Mouse (Mus musculus) kidney, postnatal 0 days (tissue): ENCODE measurements around the gene Chp1. TPM values are rescaled to one million over a fixed set of nuclear protein-coding genes. Genes with fewer than 3 reads are reported as not detected.
"Not testable (repeated sequence)": the region's sequence is repeated elsewhere in the genome, so short reads cannot be mapped to it uniquely, and the experiment has no call there.

Experiments
- ATAC-seq: fragments of 200-750 bp; cut with Nextera tagmentation; replicated peaks from 2 replicates; pipeline ENCODE4 v1.8.0; 2017; ENCODE audit warnings: low read depth, moderate number of reproducible peaks, moderate TSS enrichment, moderate library complexity; ENCODE audit not compliant: low FRiP score
- DNase-seq: peaks from one replicate; pipeline ENCODE4 v3.0.0-alpha.2; 2016; ENCODE audit warnings: low spot score
- H3K27ac ChIP-seq: fragments of 300-500 bp; sonication (generic); 2 replicates; pipeline ENCODE4 v1.5.1; 2014; ENCODE audit warnings: mild to moderate bottlenecking
- H3K27me3 ChIP-seq: fragments of 300-500 bp; sonication (generic); 2 replicates; pipeline ENCODE4 v1.6.1; 2014; ENCODE audit warnings: low read length, mixed read lengths; ENCODE audit not compliant: insufficient read depth
- H3K36me3 ChIP-seq: fragments of 300-500 bp; sonication (generic); 2 replicates; pipeline ENCODE4 v1.6.1; 2014; ENCODE audit warnings: low read length, mixed read lengths; ENCODE audit not compliant: insufficient read depth
- H3K4me1 ChIP-seq: fragments of 300-500 bp; sonication (generic); replicated peaks from 2 replicates; pipeline ENCODE4 v1.6.1; 2014; ENCODE audit warnings: antibody characterized with exemption, low read length, mixed read lengths; ENCODE audit not compliant: insufficient read depth
- H3K4me2 ChIP-seq: fragments of 300-500 bp; sonication (generic); 2 replicates; pipeline ENCODE4 v1.6.1; 2014; ENCODE audit warnings: mild to moderate bottlenecking, low read length, moderate library complexity, mixed read lengths
- H3K4me3 ChIP-seq: fragments of 300-500 bp; sonication (generic); replicated peaks from 2 replicates; pipeline ENCODE4 v1.5.1; 2014; ENCODE audit warnings: low read depth, low read length
- H3K9ac ChIP-seq: fragments of 300-500 bp; sonication (generic); 2 replicates; pipeline ENCODE4 v1.6.1; 2014; ENCODE audit warnings: low read depth, low read length
- H3K9me3 ChIP-seq: fragments of 300-500 bp; sonication (generic); replicated peaks from 2 replicates; pipeline ENCODE4 v1.6.1; 2016; ENCODE audit warnings: low read length, inconsistent platforms, mixed read lengths
- CTCF ChIP-seq: IDR thresholded peaks from 2 replicates; pipeline ENCODE4 v1.5.1; 2016; ENCODE audit warnings: antibody characterized with exemption, low read depth, mild to moderate bottlenecking, moderate library complexity
- WGBS: fragments of 180-500 bp; shearing (Covaris S2); extraction: QIAGEN DNeasy Blood & Tissue Kit; methylation state at CpG from one replicate; pipeline ENCODE4 v1.1.7; 2014; 5-methylcytosine and 5-hydroxymethylcytosine counted together
- polyA plus RNA-seq: library from polyadenylated mRNA; unstranded; fragments of >200 nt; fragmentation: Nextera tagmentation; extraction: Ambion mirVana; gene quantifications from 2 replicates; pipeline ENCODE4 v1.2.1, GENCODE M21; 2015

Gene Chp1
- polyA plus RNA-seq, result 68.8 and 72.2 TPM in 2 replicates

DNA sequence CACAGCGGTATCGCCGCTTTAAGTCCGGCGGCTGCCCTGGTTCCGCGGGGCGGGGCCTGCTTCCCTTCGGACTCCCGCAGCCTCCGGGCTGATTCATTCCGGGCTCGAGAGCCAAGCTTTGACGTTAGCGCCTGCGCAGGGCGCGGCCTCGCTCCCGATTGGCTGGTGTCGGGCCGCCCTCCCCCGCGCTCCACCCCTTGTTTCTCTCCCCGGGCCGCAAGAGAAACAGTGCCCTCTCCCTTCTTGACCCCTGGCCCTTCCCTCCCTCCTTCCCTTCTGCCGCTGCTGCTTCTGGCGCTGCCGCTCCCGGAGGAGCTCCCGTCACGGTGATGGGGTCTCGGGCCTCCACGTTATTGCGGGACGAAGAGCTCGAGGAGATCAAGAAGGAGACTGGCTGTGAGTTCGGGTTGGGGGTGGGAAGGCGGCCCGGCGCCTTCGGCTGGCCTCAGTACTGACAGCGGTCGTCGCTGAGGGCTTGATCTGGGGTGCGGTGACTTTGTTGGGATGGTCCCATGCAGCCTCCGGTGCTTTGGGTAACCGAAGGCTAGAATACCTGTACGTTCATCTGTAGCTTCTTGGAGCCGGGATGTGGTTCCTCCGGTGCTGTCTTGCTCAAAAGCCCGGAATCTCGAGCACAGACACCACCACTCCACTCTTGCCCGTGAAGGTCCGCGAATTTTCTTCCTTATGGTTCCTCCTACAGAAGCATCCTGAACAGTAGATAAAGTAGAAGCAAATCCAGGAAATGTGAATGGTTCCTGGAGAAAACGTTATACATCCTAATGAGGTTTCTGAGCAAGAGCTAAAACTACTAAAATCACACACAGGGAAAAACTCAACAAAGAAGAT lies at the start of gene Chp1, which contains the start of gene Exd1:
Chp1 (plus strand) TSS at position 176 of the 849 bp plus-strand sequence.
Exd1 (minus strand) TSS at position 106 of the 849 bp plus-strand sequence.
- DNase-seq (peak; percentile 98), ATAC-seq (peak; percentile 97)
- Histone ChIP-seq H3K27ac (peak within 1 kb of the TSS; percentile 90), H3K36me3 (no peaks in the 10 kb centered on the region), H3K4me3 (peak within 1 kb of the TSS; percentile 63), H3K27me3 (no peaks in the 10 kb centered on the region), H3K9me3 (no peaks in the 10 kb centered on the region), H3K4me2 (peak within 1 kb of the TSS; percentile 64), H3K4me1 (peaks cover 4% of the 10 kb centered on the region; the same call in 1 of the 2 replicates), H3K9ac (peak within 1 kb of the TSS; percentile 65)
- under 1% methylated on average over 55 of the region's 57 CpGs for WGBS
- TF ChIP-seq CTCF, result peak; percentile 12; the same call in 1 of the 2 replicates

DNA sequence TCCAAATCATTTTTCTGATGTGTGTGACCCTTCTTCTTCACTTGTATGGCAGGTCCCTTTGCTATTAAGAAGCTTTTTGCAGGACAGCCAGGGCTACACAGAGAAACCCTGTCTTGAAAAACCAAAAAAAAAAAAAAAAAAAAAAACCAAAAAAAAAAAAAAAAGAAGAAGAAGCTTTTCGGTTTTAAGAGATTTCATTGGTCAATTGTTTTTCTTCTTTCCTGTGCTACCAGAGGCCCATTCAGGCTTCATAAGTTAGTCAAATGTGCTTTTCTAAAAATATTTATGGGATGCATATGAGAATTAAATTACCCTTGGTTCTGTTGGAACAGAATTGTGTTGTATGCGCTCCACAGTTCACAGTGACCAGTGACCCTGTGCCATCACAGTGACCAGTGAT lies 48.6 kb upstream of the Chp1 start:
- Histone ChIP-seq H3K4me2 (no peak overlapping the region), H3K9me3 (no peaks in the 10 kb centered on the region), H3K9ac (no peak overlapping the region), H3K27ac (no peak overlapping the region), H3K4me1 (no peaks in the 10 kb centered on the region), H3K27me3 (no peaks in the 10 kb centered on the region), H3K36me3 (no peaks in the 10 kb centered on the region), H3K4me3 (no peak overlapping the region)
- ATAC-seq (no peak), DNase-seq (no peak)
- WGBS, result 79% methylated on average over 2 of the region's 2 CpGs
- TF ChIP-seq CTCF, result no peak

DNA sequence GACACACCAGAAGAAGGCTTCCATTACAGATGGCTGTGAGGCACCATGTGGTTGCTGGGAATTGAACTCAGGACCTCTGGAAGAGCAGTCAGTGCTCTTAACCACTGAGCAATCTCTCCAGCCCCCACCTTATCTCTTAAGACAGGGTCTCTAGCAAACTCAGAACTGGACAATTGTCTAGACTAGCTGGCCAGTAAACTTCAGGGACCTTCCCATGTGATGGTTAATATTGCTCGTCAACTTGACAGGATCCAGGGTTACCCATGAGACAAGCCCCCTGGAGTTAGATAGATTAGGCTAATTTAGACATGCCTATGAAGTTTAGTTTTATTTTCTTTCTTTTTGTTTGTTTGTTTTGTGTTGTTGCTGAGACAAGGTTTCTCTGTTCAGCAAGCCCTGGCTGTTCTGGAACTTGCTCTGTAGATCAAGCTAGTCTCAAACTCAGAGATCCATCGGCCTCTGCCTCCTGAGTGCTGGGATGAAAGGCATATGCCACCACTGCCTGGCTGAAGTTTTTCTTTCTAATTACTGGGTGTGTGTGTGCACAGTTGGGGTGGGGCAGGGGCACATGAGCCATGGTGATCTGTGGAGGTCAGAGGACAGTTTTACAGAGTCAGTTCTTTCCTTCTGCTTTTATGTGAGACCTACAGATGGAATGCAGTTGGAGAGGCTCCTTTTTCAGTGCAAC lies 46.4 kb upstream of the Chp1 start:
- no peak for TF ChIP-seq CTCF
- Histone ChIP-seq H3K4me3 (no peak overlapping the region), H3K9ac (no peak overlapping the region), H3K4me1 (no peaks in the 10 kb centered on the region), H3K27me3 (no peaks in the 10 kb centered on the region), H3K9me3 (no peaks in the 10 kb centered on the region), H3K27ac (no peak overlapping the region), H3K36me3 (no peaks in the 10 kb centered on the region), H3K4me2 (no peak overlapping the region)
- DNase-seq, result no peak
- ATAC-seq, result no peak
- WGBS, result 81% methylated on average over 2 of the region's 2 CpGs

DNA sequence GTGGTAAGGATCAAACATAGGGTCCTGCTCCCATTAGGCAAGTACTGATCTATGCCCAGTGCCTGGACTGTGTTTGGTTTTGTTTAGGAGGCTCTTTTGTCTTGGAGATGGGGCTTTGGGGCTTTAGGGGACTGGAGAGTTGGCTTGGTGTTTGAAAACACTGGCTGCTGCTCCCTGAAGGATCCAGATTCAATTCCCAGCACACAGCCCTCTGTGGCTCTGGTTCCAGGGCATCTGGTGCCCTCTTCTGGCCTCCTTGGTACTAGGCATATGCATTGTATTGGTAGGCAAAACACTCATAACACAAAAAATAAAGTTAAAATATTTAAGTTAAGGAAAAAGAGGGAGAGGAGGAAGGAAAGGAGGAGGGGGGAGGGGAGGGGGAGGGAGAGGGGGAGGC lies 40.4 kb upstream of the Chp1 start:
- H3K4me1 ChIP-seq, result no peaks in the 10 kb centered on the region
- H3K4me3 ChIP-seq, result no peak overlapping the region
- no peak overlapping the region for H3K4me2 ChIP-seq
- TF ChIP-seq CTCF, result peak; percentile 54
- H3K27me3 ChIP-seq, result no peaks in the 10 kb centered on the region
- H3K9me3 ChIP-seq, result no peaks in the 10 kb centered on the region
- no peak overlapping the region for H3K27ac ChIP-seq
- no peak overlapping the region for H3K9ac ChIP-seq
- ATAC-seq (no peak), DNase-seq (no peak)
- no peaks in the 10 kb centered on the region for H3K36me3 ChIP-seq

DNA sequence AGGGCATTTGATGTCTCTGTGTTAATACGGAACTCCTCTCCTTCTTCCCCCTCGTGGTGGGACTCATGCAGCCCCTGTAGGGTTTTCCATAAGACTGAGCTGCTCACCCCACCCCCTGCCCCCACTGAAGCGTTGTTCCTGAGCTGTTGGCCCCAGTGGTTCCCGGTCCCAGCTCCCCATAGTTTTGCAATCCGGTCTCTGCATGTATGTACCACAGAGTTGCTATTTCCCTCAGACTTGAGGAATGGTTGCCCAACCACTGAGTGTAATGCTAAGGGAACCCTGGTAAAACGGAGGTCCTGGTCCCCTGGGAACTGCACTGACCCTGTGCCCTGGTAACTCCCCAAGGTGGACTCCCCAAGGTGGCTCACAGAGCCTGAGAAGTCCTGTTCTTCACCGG lies 39.0 kb upstream of the Chp1 start:
- H3K4me1 ChIP-seq, H3K4me3 ChIP-seq, H3K9ac ChIP-seq, DNase-seq, H3K4me2 ChIP-seq, H3K9me3 ChIP-seq, H3K36me3 ChIP-seq, ATAC-seq, H3K27ac ChIP-seq, H3K27me3 ChIP-seq: not testable (repeated sequence)
- 69% methylated on average over 7 of the region's 7 CpGs for WGBS

DNA sequence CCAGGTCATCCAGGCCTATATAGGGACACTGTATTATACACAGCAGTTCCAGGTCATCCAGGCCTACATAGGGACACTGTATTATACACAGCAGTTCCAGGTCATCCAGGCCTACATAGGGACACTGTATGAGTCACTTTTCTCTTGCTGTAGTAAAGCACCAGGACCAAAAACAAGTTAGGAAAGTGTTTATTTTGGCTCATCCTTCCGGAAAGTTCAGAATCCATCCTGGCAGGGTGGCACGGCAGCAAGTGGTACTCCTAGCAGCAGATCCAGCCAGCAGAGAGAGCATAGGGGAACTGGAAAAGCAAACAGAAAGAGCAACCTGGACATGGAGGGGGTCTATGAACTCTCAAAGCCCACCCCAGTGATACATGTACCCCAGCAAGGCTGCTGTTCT lies 36.6 kb upstream of the Chp1 start:
- Histone ChIP-seq H3K27me3 (no peaks in the 10 kb centered on the region), H3K4me1 (no peaks in the 10 kb centered on the region), H3K9ac (no peak overlapping the region), H3K36me3 (no peaks in the 10 kb centered on the region), H3K9me3 (no peaks in the 10 kb centered on the region), H3K4me3 (no peak overlapping the region), H3K4me2 (no peak overlapping the region), H3K27ac (no peak overlapping the region)
- no peak for TF ChIP-seq CTCF
- ATAC-seq, result no peak
- 66% methylated on average over 2 of the region's 2 CpGs for WGBS
- DNase-seq, result no peak
